Mouse (Mus musculus) stomach, postnatal 0 days (tissue): Measurements from ENCODE around the gene App.

Experiments used
- CTCF ChIP-seq: IDR thresholded peaks from 2 replicates; pipeline ENCODE4 v1.5.1; 2016; ENCODE audit warnings: antibody characterized with exemption, low read depth, mild to moderate bottlenecking, moderate library complexity
- EP300 ChIP-seq: optimal IDR thresholded peaks from 2 replicates; pipeline ENCODE3; 2016; ENCODE audit warnings: antibody characterized with exemption

DNA sequence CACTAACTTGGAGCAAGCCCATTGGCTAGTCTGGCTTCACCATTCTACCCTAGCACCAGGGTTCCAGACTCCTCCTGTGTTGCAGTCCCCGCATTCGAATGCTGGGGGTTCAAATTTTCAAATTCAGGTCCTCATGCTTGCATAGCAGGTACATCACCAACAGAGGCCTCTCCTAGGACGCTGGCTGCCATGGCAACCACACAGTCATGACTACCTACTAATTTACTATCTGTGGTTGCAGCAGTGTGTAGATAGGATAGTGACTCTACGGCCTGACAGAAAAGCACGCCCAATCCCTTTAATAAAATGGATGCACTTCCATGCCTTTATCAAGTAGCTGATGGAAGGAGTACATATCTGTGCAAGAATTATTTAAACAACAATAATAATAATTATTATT, 137.8 kb downstream of the App start:
- no peak for TF ChIP-seq CTCF
- no peak for TF ChIP-seq EP300
